Mouse (Mus musculus) midbrain, postnatal 0 days (tissue): Measurements from ENCODE around the gene Kansl2. TPM values are rescaled to one million over a fixed set of nuclear protein-coding genes. Genes with fewer than 3 reads are reported as not detected.

Experiments
- ATAC-seq: fragments of 200-750 bp; cut with Nextera tagmentation; 2 replicates; pipeline ENCODE4 v1.8.0; 2017; ENCODE audit warnings: moderate number of reproducible peaks, mild to moderate bottlenecking, moderate TSS enrichment, moderate library complexity; ENCODE audit not compliant: low FRiP score
- DNase-seq: peaks from one replicate; pipeline ENCODE4 v3.0.0-alpha.2; 2015; ENCODE audit warnings: low spot score
- H3K27ac ChIP-seq: fragments of 300-500 bp; sonication (generic); 2 replicates; pipeline ENCODE4 v1.5.1; 2014; ENCODE audit warnings: low read depth, mild to moderate bottlenecking, low read length, mixed read lengths
- H3K27me3 ChIP-seq: fragments of 300-500 bp; sonication (generic); 2 replicates; pipeline ENCODE4 v1.6.1; 2014; ENCODE audit warnings: low read length, control low read depth, mixed read lengths; ENCODE audit not compliant: insufficient read depth
- H3K36me3 ChIP-seq: fragments of 300-500 bp; sonication (generic); 2 replicates; pipeline ENCODE4 v1.6.1; 2014; ENCODE audit warnings: low read length, control low read depth, mixed read lengths; ENCODE audit not compliant: insufficient read depth
- H3K4me1 ChIP-seq: fragments of 300-500 bp; sonication (generic); 2 replicates; pipeline ENCODE4 v1.6.1; 2014; ENCODE audit warnings: mild to moderate bottlenecking, control low read depth, antibody characterized with exemption, low read length, mixed read lengths; ENCODE audit not compliant: insufficient read depth
- H3K4me2 ChIP-seq: fragments of 300-500 bp; sonication (generic); 2 replicates; pipeline ENCODE4 v1.6.1; 2014; ENCODE audit warnings: low read depth, mild to moderate bottlenecking, low read length, mixed read lengths; ENCODE audit not compliant: poor library complexity, severe bottlenecking
- H3K4me3 ChIP-seq: fragments of 300-500 bp; sonication (generic); 2 replicates; pipeline ENCODE4 v1.5.1; 2014; ENCODE audit warnings: low read depth, mild to moderate bottlenecking, low read length, moderate library complexity
- H3K9ac ChIP-seq: fragments of 300-500 bp; sonication (generic); replicated peaks from 2 replicates; pipeline ENCODE4 v1.6.1; 2014; ENCODE audit warnings: mild to moderate bottlenecking, low read length, moderate library complexity, mixed read lengths; ENCODE audit not compliant: poor library complexity, severe bottlenecking
- H3K9me3 ChIP-seq: fragments of 300-500 bp; sonication (generic); 2 replicates; pipeline ENCODE4 v1.6.1; 2016; ENCODE audit warnings: low read length, control low read depth
- CTCF ChIP-seq: IDR thresholded peaks from 2 replicates; pipeline ENCODE4 v1.5.1; 2016; ENCODE audit warnings: antibody characterized with exemption, mild to moderate bottlenecking
- WGBS: fragments of 180-500 bp; shearing (Covaris S2); extraction: QIAGEN DNeasy Blood & Tissue Kit; methylation state at CpG from one replicate; pipeline ENCODE4 v1.1.7; 2014; 5-methylcytosine and 5-hydroxymethylcytosine counted together
- polyA plus RNA-seq: library from polyadenylated mRNA; unstranded; fragments of >200 nt; fragmentation: Nextera tagmentation; extraction: Ambion mirVana; gene quantifications from 2 replicates; pipeline ENCODE4 v1.2.1, GENCODE M21; 2015
- total RNA-seq: library from RNA; depleted of rRNA; stranded (reverse); fragments of >200 nt; gene quantifications from 2 replicates; pipeline ENCODE4 v1.2.3, GENCODE M21; 2014

Kansl2 gene
- total and polyA plus RNA-seq, 2 experiments from 2014 or later = 57.4 to 101 TPM

GRCm38 (mm10) chr15:98566973-98567277 is 32.9 kb upstream of the Kansl2 start:
- peak overlapping the region; percentile 89 for H3K9ac ChIP-seq
- no peak for TF ChIP-seq CTCF
- H3K4me2 ChIP-seq = peak overlapping the region; percentile 87
- no peaks in the 10 kb centered on the region for H3K27me3 ChIP-seq
- no peaks in the 10 kb centered on the region for H3K9me3 ChIP-seq
- H3K4me1 ChIP-seq = peaks cover 17% of the 10 kb centered on the region
- H3K36me3 ChIP-seq = peaks cover 5% of the 10 kb centered on the region; the same call in 1 of the 2 replicates
- peak overlapping the region; percentile 91 for H3K27ac ChIP-seq
- ATAC-seq (no peak), DNase-seq (no peak)
- WGBS = under 1% methylated on average over 15 of the region's 15 CpGs
- H3K4me3 ChIP-seq = peak overlapping the region; percentile 91

GRCm38 (mm10) chr15:98557186-98557585 is 23.1 kb upstream of the Kansl2 start:
- Histone ChIP-seq H3K4me1 (no peaks in the 10 kb centered on the region), H3K27ac (no peak overlapping the region), H3K4me2 (no peak overlapping the region), H3K27me3 (no peaks in the 10 kb centered on the region), H3K9ac (no peak overlapping the region), H3K36me3 (peaks cover 21% of the 10 kb centered on the region), H3K9me3 (no peaks in the 10 kb centered on the region), H3K4me3 (no peak overlapping the region)
- ATAC-seq (no peak), DNase-seq (no peak)
- 87% methylated on average over 5 of the region's 5 CpGs for WGBS
- TF ChIP-seq CTCF = no peak

GRCm38 (mm10) chr15:98555881-98556280 is 21.8 kb upstream of the Kansl2 start:
- ATAC-seq (no peak), DNase-seq (no peak)
- no peaks in the 10 kb centered on the region for H3K4me1 ChIP-seq
- no peak overlapping the region for H3K27ac ChIP-seq
- H3K9me3 ChIP-seq = no peaks in the 10 kb centered on the region
- H3K4me3 ChIP-seq = no peak overlapping the region
- H3K27me3 ChIP-seq = no peaks in the 10 kb centered on the region
- 95% methylated on average over 4 of the region's 4 CpGs for WGBS
- H3K9ac ChIP-seq = no peak overlapping the region
- H3K36me3 ChIP-seq = peaks cover 28% of the 10 kb centered on the region
- no peak overlapping the region for H3K4me2 ChIP-seq
- TF ChIP-seq CTCF = no peak

GRCm38 (mm10) chr15:98552758-98553157 is 18.7 kb upstream of the Kansl2 start:
- peaks cover 22% of the 10 kb centered on the region for H3K36me3 ChIP-seq
- H3K4me2 ChIP-seq = no peak overlapping the region

GRCm38 (mm10) chr15:98546843-98547242 is 12.8 kb upstream of the Kansl2 start:
- no peak overlapping the region for H3K27ac ChIP-seq
- no peaks in the 10 kb centered on the region for H3K27me3 ChIP-seq
- ATAC-seq (no peak), DNase-seq (no peak)
- no peak for TF ChIP-seq CTCF
- H3K36me3 ChIP-seq = peaks cover 42% of the 10 kb centered on the region
- no peak overlapping the region for H3K4me2 ChIP-seq
- H3K4me3 ChIP-seq = no peak overlapping the region
- H3K9me3 ChIP-seq = no peaks in the 10 kb centered on the region
- H3K4me1 ChIP-seq = no peaks in the 10 kb centered on the region
- no peak overlapping the region for H3K9ac ChIP-seq
- 93% methylated on average over 5 of the region's 5 CpGs for WGBS

More at GRCm38 (mm10) chr15:98552758-98553157, 18.7 kb upstream of the Kansl2 start:
- H3K4me1 ChIP-seq = no peaks in the 10 kb centered on the region
- TF ChIP-seq CTCF = no peak
- H3K27ac ChIP-seq = no peak overlapping the region
- no peaks in the 10 kb centered on the region for H3K9me3 ChIP-seq
- DNase-seq (no peak), ATAC-seq (no peak)
- no peak overlapping the region for H3K9ac ChIP-seq
- H3K27me3 ChIP-seq = no peaks in the 10 kb centered on the region
- no peak overlapping the region for H3K4me3 ChIP-seq
- WGBS = 84% methylated on average over 2 of the region's 2 CpGs

GRCm38 (mm10) chr15:98545151-98545550 is 11.1 kb upstream of the Kansl2 start:
- ATAC-seq (no peak), DNase-seq (no peak)
- WGBS = 95% methylated on average over 3 of the region's 3 CpGs
- Histone ChIP-seq H3K4me1 (no peaks in the 10 kb centered on the region), H3K27ac (no peak overlapping the region), H3K9me3 (no peaks in the 10 kb centered on the region), H3K4me2 (no peak overlapping the region), H3K4me3 (no peak overlapping the region), H3K27me3 (no peaks in the 10 kb centered on the region), H3K9ac (no peak overlapping the region), H3K36me3 (peaks cover 42% of the 10 kb centered on the region)
- no peak for TF ChIP-seq CTCF

GRCm38 (mm10) chr15:98543341-98543740 is 9.3 kb upstream of the Kansl2 start:
- Histone ChIP-seq H3K4me3 (no peak overlapping the region), H3K36me3 (peaks cover 42% of the 10 kb centered on the region), H3K4me2 (no peak overlapping the region), H3K9ac (no peak overlapping the region), H3K4me1 (no peaks in the 10 kb centered on the region), H3K27me3 (no peaks in the 10 kb centered on the region), H3K27ac (no peak overlapping the region), H3K9me3 (no peaks in the 10 kb centered on the region)
- ATAC-seq (no peak), DNase-seq (no peak)
- no peak for TF ChIP-seq CTCF
- 82% methylated on average over 4 of the region's 4 CpGs for WGBS
